Mouse (Mus musculus) gastrocnemius, postnatal 36 days (tissue): Measurements from ENCODE around the gene Pwwp2b. TPM values are rescaled to one million over a fixed set of nuclear protein-coding genes. Genes with fewer than 3 reads are reported as not detected.

Experiments
- DNase-seq, 2 experiments: peaks; one replicate each; pipeline ENCODE4 v3.0.0; 2022
- intact Hi-C: fragments of 180-260 bp; cut with DNase I; formaldehyde crosslinking; loops from one replicate; pipeline ENCODE4 v1.15.1; 2025
- total RNA-seq, 2 experiments: library from RNA; stranded (reverse); gene quantifications; 2 replicates each; pipeline ENCODE4 v1.2.3; 2021

Gene Pwwp2b
- total RNA-seq, 2 experiments from 2014 or later = 2.5 to 3.1 TPM

GRCm38 (mm10) chr7:139288540-139288939, 40.3 kb downstream of the Pwwp2b start:
- intact Hi-C loops = loop anchor here (5.0 kb wide), 1 partner anchor 166 kb away; no protein-coding TSS in a partner anchor

GRCm38 (mm10) chr7:139293350-139293749, 45.1 kb downstream of the Pwwp2b start:
- intact Hi-C loops = no loop called here

More at GRCm38 (mm10) chr7:139288540-139288939, 40.3 kb downstream of the Pwwp2b start:
- DNase-seq = no peak

GRCm38 (mm10) chr7:139294076-139294475, 45.8 kb downstream of the Pwwp2b start:
- no peak for DNase-seq

More at GRCm38 (mm10) chr7:139293350-139293749, 45.1 kb downstream of the Pwwp2b start:
- DNase-seq = no peak

GRCm38 (mm10) chr7:139295653-139296052, 47.4 kb downstream of the Pwwp2b start:
- DNase-seq = no peak

More at GRCm38 (mm10) chr7:139294076-139294475, 45.8 kb downstream of the Pwwp2b start:
- intact Hi-C loops = no loop called here

GRCm38 (mm10) chr7:139296552-139297100, 48.3 kb downstream of the Pwwp2b start:
- DNase-seq = no peak
- intact Hi-C loops = no loop called here

More at GRCm38 (mm10) chr7:139295653-139296052, 47.4 kb downstream of the Pwwp2b start:
- intact Hi-C loops = no loop called here

DNA sequence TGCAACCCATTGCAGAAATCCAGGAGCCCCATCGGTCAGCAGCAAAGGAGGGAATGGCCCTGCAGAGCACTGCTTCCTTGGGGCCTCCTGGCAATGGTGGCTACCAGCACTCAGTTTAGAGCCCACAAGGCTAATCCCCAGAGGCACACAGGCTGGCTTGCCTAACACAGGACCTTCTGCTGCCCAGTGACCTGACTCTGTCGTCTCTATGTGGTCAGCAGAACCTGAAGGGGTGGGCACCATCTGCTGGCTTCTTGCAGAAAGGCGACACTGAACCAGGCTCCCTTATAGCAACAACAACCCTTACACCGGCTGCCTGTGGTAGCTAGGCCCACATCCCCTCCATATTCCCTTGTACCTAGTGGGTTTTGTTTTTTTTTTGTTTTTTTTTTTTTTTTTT, 50.2 kb downstream of the Pwwp2b start:
- intact Hi-C loops = no loop called here
- DNase-seq = no peak

DNA sequence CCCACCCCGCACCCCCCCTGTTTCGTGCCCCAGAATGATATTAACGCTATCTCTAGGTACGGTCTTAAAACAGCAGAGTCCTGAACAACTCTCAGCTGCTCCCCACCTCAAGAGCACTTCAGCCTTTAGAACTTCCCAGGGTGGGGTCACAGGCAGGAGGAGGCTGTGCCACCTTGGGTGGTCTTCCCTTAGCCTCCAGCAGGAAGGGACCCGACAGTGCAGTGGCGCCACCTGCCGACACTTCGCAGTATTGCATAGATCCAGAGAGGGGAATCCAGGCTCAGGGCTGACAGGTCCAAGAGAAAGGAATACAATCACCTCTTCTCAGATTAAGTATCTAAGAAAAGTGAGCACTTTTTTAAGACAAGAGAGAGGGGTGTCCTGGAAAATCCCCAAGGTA, 51.1 kb downstream of the Pwwp2b start:
- peak; percentile 81 to 85 for DNase-seq
- intact Hi-C loops = loop anchor here (1.0 kb wide), 1 partner anchor 66 kb away; no protein-coding TSS in a partner anchor

GRCm38 (mm10) chr7:139300423-139300822, 52.1 kb downstream of the Pwwp2b start:
- no peak for DNase-seq
- intact Hi-C loops = loop anchor here (10.0 kb wide), 1 partner anchor 284 kb away; the partner anchor contains the start of gene Nkx6-2

GRCm38 (mm10) chr7:139301505-139301904, 53.2 kb downstream of the Pwwp2b start:
- DNase-seq = no peak
- intact Hi-C loops = loop anchor here (10.0 kb wide), 1 partner anchor 283 kb away; the partner anchor contains the start of gene Nkx6-2

- intact Hi-C loops = loop anchor here (10.0 kb wide), 1 partner anchor 282 kb away; the partner anchor contains the start of gene Nkx6-2
- DNase-seq = no peak
These were observed 54.0 kb downstream of the Pwwp2b start for GRCm38 (mm10) chr7:139302314-139302713.

GRCm38 (mm10) chr7:139303280-139304011, 55.2 kb downstream of the Pwwp2b start:
- peak; percentile 88 to 90 for DNase-seq
- intact Hi-C loops = loop anchor here (1.0 to 10.0 kb wide), 2 partner anchors 170 to 281 kb away; partner anchors contain the start of gene Nkx6-2

DNA sequence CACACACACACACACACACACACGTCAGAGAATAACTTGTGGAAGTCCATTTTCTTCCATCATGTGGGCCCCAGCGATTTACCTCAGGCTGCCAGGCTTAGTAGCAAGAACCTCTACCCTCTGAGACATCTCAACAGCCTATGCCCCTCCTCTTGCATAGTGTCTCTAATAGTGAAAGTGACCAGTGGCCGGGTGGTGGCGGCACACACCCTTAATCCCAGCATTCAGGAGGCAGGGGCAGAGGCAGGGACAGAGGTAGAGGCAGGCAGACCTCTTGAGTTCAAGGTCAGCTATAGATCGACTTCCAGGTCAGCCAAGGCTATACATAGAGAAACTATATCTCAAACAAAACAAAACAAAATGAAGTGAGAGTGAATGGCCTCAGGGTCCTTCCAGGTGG, 56.0 kb downstream of the Pwwp2b start:
- DNase-seq = no peak
- intact Hi-C loops = loop anchor here (10.0 kb wide), 1 partner anchor 280 kb away; the partner anchor contains the start of gene Nkx6-2

- intact Hi-C loops = loop anchor here (5.0 to 10.0 kb wide), 2 partner anchors 80 to 278 kb away; partner anchors contain the start of genes Inpp5a and Nkx6-2
- no peak for DNase-seq
These were observed 58.8 kb downstream of the Pwwp2b start for GRCm38 (mm10) chr7:139307056-139307455.

GRCm38 (mm10) chr7:139308140-139308895, 60.0 kb downstream of the Pwwp2b start:
- peak; percentile 68 to 73 for DNase-seq
- intact Hi-C loops = loop anchor here (2.0 to 10.0 kb wide), 3 partner anchors 56 to 276 kb away; partner anchors contain the start of genes Inpp5a and Nkx6-2

DNA sequence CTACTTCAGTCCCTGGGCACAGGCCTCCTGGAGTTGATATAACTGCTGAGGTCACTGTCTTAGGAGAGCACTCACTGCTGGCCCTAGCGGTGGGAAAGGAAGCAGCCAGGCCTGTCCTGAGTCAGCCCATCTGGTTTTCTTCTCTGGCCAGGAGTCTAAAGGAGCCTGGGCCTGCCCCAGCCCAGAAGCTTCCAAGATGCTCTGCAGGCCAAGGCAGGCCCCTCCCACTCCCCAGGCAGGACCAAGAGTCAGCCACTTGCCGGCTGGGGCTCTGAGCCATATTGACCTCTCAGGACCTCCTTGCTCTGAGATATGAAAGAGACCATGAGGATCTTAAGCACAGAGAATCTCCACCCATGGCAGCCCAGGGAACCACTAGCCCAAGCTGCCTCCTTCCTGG, 60.8 kb downstream of the Pwwp2b start:
- intact Hi-C loops = loop anchor here (2.0 to 10.0 kb wide), 3 partner anchors 56 to 276 kb away; partner anchors contain the start of genes Inpp5a and Nkx6-2
- DNase-seq = peak; percentile 77 to 86

DNA sequence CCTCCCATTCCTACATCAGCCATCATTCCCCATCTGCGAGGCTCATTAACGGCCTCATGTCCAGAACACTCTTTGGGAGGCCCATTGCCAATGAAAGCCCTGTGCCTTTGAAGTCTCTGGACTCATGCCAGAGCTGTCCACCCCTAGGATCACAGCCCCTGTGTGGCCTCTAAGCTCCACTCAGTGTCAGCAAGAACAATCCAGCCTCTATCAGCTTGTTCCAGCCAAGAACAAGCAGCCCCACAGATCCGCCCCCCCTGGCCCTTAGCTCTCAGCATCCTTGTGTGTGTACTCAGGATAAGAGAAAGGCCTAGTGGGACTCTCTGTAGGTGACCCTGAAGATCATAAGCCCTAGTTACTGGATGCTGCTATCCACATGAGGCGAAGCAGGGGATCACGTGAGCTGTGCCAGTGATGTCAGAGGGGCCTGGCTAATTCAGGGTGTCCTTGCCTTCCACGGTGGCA, 62.2 kb downstream of the Pwwp2b start:
- peak in 1 of 2 experiments; percentile 21 for DNase-seq
- intact Hi-C loops = no loop called here

DNA sequence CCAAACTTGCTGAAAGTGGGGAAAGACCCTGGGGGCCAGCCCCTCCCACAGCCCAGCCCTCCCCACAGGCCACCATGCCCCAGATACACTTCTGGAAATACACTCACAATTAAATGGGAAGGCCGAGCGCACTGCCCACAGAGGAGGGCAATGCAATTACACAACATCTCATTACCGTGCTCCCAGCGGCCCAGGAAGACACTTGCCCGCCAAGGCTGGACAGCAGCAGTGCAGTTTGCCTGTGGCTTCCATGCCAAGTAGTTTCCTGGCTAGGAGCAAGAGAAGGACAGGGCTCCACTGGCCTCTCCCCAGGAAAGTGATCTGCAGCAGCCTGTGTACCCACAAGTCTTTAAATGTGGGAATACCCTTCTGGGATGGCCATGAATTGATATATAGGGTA, 64.4 kb downstream of the Pwwp2b start:
- intact Hi-C loops = no loop called here
- DNase-seq = peak in 1 of 2 experiments; percentile 42

GRCm38 (mm10) chr7:139313413-139313812, 65.1 kb downstream of the Pwwp2b start:
- intact Hi-C loops = no loop called here
- no peak for DNase-seq

DNA sequence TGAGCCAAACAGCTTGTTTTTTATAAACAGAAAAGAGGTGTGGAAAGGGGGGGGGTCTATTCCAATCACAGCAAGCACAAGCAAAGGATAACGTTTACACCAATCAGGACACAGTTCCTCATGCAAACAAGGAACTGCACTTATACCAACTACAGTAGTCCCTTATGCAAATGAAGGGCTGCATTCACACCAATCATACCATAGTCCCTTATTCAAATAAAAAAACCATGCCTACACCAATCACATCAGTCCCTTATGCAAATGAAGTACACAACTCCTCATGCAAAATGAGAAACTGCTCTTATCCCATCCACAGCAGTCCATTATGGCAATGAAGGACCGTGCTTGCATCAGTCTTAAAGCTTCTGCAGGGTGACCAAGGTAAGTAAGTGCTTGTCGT, 66.4 kb downstream of the Pwwp2b start:
- DNase-seq = no peak
- intact Hi-C loops = no loop called here

DNA sequence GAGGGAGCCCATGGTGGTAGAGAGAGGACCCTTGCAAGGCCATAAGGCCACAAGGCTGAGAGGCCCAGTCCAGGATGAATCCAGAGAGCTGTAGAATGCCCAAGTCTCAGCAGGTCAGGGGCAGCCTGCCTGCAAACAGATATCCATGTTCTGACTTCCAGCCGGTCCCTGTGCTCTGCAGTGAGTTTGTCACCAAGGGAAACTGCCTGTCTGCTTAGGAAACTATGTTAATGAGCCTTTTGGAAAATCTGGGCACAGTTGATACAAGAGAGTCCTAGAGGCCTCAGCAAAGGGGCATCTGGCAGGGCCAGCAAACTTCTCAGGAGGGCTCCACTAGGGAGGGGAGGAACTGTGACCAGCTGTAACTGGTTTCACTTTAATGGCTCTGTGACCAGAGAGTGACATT, 70.7 kb downstream of the Pwwp2b start:
- intact Hi-C loops = no loop called here
- DNase-seq = no peak
